Mouse (Mus musculus) fibroblast of lung, adult 2 months (primary cell): ENCODE measurements at regions not wholly inside any gene's neighbourhood (a gene's known extent, or its start where the extent isn't known, plus 50 kb on each side); places are given as distances from the start of the nearest gene placed in this dataset.
A peak's percentile ranks its signal among the peaks of the same experiment; 100 is the strongest.

Experiments
- DNase-seq: peaks from one replicate; pipeline ENCODE4 v3.0.0-alpha.2; 2011; ENCODE audit warnings: low read depth

DNA sequence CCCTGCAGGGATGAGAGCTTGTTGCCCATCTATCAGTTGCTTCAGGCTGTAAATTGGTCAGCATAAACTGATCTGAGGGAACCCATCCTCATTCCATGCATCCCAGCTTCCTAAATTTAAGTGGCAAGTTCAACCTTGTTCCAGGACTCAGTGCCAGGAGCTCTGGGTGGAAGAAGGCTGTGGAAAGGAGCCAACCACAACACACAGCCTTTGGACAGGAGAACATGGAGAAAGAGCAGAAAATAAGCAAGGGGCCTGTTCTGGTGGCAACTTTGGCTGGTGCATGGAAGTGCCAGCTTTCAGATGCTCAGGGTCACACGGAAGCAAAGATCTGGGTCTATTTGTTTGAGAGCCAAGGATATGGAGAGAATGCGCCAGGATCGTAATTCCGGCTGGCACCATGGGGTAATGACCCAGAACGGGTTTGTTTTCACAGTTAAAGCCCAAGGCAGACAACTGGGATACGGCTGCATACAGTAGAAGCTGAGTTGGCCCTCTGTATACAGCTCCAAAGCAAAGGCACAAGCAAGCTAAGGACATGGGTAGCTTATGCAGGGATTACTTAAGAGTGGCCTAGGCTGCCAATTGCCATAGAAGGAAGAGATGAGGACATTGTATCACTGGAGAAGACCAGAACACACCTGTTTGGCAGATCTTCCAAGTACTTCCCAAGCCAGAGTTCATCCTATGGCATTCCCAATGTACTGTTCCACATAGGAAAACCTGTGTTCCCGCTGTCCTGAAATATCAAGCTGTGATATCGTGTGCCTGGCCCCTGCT, 364.2 kb upstream of the Mgmt start:
- DNase-seq: no peak

GRCm38 (mm10) chr7:136531301-136531700, 363.1 kb upstream of the Mgmt start:
- DNase-seq: no peak

DNA sequence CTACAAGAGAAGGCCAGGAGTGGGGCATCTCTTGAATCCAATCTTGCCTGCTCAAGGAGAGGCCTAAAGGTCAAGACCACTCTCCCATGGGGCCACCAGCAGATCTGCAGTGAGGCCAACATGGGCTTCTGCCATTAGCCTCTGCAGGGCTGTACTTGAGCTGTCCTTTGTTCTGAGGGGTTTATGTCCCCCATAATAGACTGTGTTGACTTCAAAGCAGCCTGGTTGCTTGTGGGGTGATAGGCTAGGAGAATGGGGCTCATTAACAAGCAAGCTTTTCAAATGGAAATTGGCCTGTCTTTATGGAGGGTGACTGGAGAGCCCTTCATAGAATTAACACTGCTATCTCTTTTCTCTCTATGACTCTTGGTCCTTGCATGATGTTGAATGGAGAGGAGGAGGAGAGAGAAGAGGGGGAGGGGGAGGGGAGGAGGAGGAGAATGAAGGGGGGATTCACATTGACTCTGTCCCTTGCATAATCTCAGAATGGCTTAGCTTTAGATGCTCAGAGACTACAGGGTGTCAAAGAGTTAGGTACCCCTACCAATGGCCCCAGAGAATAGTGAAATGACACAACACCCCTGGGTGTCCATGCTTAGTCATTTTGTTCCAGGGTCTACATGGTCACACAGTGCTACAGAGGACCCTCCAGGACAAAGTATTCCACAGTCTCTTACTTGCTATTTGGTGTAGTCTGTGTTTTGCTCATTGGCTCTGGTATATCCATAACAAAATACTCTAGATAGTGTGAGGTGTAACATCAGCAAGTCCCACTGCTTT, 352.3 kb upstream of the Mgmt start:
- DNase-seq: no peak

DNA sequence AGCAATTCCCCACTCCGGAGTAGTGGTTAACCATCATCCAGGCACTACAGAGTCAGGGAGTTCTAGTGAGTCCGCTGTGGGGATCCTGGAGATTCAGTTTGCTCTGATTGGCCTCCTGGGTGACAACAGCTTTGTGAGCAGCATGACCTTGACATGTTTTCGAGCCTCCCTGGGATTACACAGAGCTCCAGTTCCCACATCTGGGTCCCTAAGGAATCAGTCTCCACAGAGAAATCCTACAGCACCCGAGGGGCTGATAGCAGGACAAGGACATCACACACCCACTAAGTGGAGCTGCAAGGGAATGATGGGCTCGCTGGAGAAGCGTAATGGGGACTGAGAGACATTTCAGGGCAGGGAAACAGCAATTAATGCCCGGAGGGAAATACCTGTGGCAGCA, 351.5 kb upstream of the Mgmt start:
- DNase-seq: no peak

- no peak for DNase-seq
These were observed 346.6 kb upstream of the Mgmt start for GRCm38 (mm10) chr7:136547837-136548236.

- peak; percentile 42 for DNase-seq
These were observed 338.0 kb upstream of the Mgmt start for GRCm38 (mm10) chr7:136556436-136556835.

DNA sequence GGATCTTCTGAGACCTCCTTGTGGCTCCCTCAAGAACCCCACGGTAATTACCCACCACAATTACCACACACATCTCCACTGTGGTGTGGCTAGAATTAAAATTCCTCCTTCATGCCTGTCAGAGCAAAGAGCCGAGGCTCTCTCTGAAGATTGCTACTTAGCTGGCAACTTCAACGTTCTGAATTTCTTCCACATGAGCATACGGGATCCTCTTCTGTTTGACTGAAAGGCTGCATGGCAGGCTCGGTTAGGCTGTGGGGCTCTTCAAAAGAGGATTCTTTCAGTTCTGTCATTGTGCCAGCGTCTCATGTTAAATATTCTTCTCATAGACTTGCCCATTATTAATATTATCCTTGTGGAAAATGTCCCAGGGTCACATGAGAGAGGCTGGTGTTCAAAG, 334.9 kb upstream of the Mgmt start:
- no peak for DNase-seq

GRCm38 (mm10) chr7:136570911-136571310, 323.5 kb upstream of the Mgmt start:
- DNase-seq: no peak

GRCm38 (mm10) chr7:136581896-136582295, 312.5 kb upstream of the Mgmt start:
- no peak for DNase-seq

- DNase-seq: no peak
These were observed 310.1 kb upstream of the Mgmt start for GRCm38 (mm10) chr7:136584361-136584760.

DNA sequence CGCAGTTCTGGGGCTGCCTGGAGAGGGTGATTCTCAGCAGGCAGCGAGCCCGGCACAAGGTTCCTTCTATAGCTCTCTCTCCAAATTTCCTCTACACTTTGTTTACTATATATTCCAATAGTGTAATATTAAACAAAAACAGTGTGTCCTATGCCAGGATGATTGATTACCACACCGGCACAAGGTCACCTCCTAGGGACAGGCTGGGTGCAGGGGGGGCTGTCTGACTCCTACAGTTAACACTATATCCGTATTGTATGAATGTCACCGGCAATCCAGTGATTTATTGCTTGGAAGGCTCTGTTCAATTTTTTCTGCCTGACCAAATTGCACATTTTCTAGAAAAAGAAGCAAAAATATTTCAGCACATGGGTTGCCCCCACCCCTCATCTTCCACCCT, 305.9 kb upstream of the Mgmt start:
- no peak for DNase-seq

DNA sequence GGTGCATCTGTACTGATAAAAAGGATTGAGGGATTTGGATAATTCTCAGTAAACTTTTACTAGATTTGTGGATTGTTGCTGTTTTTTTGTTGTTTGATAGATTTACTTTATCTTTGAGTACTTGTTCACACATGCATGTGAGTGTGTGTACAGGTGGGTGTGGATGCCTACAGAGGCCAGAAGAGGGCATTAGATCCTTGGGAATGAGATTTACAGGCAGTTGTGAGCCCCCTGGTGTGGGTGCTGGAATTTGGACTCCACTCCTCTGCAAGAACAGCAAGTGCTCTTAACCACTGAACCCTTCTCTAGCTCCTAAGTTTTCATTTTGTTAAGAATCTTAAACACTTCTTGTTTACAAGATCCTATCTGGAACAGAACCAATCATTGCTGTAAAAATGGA, 303.5 kb upstream of the Mgmt start:
- DNase-seq: no peak

DNA sequence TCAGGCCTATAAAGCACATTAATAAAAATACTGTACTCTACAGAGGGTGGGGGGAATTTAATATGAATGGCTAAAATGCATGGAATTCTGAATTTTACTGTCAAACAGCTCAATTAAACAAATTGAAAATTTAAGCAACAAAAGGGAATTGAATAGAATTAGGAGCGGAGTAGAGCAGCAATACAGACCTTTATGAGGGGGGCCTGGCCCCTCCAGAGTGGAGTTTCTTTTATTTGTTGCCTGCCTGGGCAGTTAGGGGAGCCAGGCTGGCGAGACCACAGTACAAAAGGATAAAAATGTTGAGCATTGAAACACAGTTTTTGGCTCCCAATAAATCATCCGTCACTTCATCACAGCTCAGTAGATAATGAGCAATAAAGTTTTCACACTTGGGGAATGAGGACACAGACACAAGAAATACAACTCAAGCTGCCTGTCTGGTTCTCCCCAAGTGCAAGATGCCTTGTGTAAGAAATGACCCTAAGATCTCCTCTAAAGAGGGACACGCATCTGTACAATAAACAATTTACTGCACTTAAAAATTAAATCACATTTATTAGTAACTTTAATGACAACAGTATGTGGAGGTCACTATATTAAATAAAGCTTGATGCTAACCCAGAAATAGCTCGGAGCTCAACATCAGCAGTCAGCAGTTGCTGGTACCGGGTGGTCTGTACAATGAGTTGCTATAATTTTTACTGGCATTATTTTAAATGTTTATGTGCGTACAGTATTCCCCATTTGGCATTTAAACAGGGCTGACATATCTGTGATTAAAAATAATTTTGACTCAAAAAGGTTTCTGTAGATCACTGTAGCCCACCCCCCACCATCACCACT, 286.9 kb upstream of the Mgmt start:
- no peak for DNase-seq

- no peak for DNase-seq
These were observed 280.9 kb upstream of the Mgmt start for GRCm38 (mm10) chr7:136613496-136613895.

GRCm38 (mm10) chr7:136624496-136624895, 269.9 kb upstream of the Mgmt start:
- DNase-seq: no peak

- DNase-seq: no peak
These were observed 263.3 kb upstream of the Mgmt start for GRCm38 (mm10) chr7:136631089-136631488.

GRCm38 (mm10) chr7:136640160-136640559, 254.3 kb upstream of the Mgmt start:
- no peak for DNase-seq

GRCm38 (mm10) chr7:136640771-136641170, 253.6 kb upstream of the Mgmt start:
- DNase-seq: no peak

DNA sequence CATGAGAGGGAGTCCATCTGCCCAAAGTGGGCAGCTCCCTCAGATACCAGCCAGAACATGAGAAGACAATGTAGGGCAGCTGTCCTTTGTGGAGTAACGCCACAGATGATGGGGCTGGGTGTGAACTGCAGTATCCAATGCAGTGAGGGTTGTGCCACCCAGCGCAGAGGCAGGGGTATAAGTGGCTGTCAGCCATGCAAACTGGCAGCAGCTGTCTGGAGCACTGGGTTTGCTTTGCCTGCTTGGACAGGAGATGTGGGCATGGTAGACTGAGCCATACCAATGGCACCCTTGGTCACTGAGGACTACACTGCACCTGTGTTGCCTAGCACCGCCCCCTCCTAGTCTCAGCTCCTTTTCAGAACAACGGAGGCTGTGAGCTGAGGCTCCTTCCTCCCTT, 244.6 kb upstream of the Mgmt start:
- DNase-seq: no peak

DNA sequence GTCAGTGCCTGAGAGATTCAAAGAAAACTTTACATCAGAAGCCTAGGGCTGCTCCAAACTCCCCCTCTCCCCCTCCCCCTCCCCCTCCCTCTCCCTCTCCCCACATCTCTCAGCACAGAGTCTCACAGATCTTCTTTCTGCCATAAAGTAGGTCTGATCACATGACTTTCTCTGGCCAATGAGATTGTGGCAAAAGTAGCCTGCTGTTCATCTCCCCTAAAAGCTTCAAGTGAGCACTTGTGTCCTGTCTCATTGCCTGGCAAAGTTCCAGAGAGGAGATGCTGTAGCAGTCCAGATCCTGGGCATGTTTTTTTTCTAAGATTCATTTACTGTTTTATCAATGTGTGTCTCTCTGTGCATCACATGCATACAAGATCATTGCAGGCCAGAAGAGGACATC, 234.5 kb upstream of the Mgmt start:
- no peak for DNase-seq

DNA sequence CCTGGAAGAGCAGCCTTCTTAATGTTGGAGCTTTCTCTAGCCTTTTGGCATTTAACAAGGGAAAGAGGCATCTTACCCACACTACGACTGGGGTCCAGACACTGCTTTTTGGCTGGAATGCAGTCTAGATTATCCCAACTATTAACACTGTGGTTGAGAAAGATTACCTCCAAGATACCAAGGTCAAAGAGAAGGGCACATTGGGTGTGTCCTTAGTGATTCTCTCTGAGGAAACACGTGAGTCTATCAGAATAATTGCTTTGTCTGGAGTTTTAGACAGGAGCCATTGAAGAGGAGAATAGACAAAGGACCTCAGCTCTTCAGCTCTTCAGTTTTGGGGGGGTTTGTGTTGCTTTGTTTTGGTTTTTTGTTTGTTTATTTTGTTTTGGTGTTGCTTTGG, 234.0 kb upstream of the Mgmt start:
- DNase-seq: no peak

DNA sequence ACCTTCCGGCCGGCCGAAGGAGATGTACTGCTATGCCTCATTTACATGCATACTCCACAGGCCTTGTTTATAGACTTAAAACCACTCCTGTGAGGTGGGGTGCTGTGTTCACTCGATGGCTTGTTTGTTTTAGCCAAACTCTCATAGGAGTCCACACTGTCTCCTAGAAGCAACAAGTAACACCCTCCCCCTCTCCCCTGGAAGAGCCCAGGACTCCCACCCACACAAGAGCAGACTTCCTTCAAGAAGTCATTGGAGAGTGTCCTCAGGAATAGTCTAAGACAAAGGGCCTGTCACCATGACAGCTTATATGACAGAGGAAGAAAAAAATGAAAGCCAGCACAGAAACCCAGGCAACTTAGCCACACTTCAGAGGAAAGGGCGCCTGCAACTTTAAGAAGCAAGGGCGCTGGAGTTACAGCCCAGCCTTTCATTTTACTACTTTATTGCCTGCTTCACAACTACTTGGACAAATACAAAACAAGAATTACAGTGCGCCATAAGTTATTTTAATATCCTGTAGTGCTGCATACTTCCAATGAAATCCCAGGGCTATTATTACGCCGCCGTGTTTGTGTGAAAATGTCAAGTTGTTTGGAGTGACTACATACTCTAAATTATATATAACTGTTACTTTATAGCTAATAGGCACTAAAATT, 229.9 kb upstream of the Mgmt start:
- no peak for DNase-seq
